Mouse (Mus musculus) midbrain, embryonic 10.5 days (tissue): ENCODE data around the gene Pidd1. TPM values are rescaled to one million over a fixed set of nuclear protein-coding genes. Genes with fewer than 3 reads are reported as not detected.
A peak's percentile ranks its signal among the peaks of the same experiment; 100 is the strongest.
"Not testable (repeated sequence)": the region's sequence is repeated elsewhere in the genome, so short reads cannot be mapped to it uniquely, and the experiment has no call there.

Source experiments
- DNase-seq: peaks from one replicate; pipeline ENCODE4 v3.0.0-alpha.2; 2017; ENCODE audit warnings: low spot score
- H3K27ac ChIP-seq: fragments of 300-500 bp; sonication (generic); replicated peaks from 2 replicates; pipeline ENCODE4 v1.5.1; 2016; ENCODE audit warnings: mild to moderate bottlenecking
- H3K27me3 ChIP-seq: fragments of 300-500 bp; sonication (generic); 2 replicates; pipeline ENCODE4 v1.6.1; 2016; ENCODE audit warnings: low read depth, mild to moderate bottlenecking; ENCODE audit not compliant: poor library complexity, severe bottlenecking
- H3K36me3 ChIP-seq: fragments of 300-500 bp; sonication (generic); 2 replicates; pipeline ENCODE4 v1.6.1; 2016; ENCODE audit warnings: mild to moderate bottlenecking, moderate library complexity
- H3K4me1 ChIP-seq: fragments of 300-500 bp; sonication (generic); 2 replicates; pipeline ENCODE4 v1.6.1; 2016
- H3K4me3 ChIP-seq: fragments of 300-500 bp; sonication (generic); 2 replicates; pipeline ENCODE4 v1.5.1; 2016; ENCODE audit warnings: mild to moderate bottlenecking, moderate library complexity
- H3K9me3 ChIP-seq: fragments of 300-500 bp; sonication (generic); replicated peaks from 2 replicates; pipeline ENCODE4 v1.6.1; 2016; ENCODE audit warnings: mild to moderate bottlenecking
- WGBS: fragments of 180-500 bp; shearing (Covaris S2); methylation state at CpG from one replicate; pipeline ENCODE4 v1.1.7; 2016; 5-methylcytosine and 5-hydroxymethylcytosine counted together
- polyA plus RNA-seq: library from polyadenylated mRNA; unstranded; fragments of >200 nt; fragmentation: Nextera tagmentation; extraction: Ambion mirVana; gene quantifications from 2 replicates; pipeline ENCODE4 v1.2.1, GENCODE M21; 2016

The Pidd1 gene
- polyA plus RNA-seq, 1 experiment from 2014 or later = 20.9 TPM

DNA sequence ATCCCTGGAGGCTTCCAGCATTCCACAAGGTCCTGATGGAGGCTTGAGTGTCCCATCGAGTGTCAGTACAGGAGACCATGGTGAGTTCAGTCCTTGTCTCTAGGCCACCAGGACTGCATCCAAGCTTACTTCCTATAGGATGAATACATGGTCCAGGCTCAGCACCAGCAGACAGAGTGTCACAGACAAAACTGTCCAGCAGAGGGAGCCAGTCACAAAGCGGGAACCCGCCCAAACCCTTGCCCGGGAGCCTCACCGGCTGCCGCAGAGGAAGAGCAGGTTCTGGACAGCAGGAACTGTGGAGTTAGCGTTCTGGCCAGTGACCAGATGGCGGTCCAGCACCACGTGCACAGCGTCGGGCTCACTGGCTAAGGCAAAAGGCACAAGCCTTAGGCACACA lies 35.0 kb downstream of the Pidd1 start:
- H3K4me3 ChIP-seq = peak overlapping the region; percentile 22; the same call in 1 of the 2 replicates
- 14% methylated on average over 11 of the region's 11 CpGs for WGBS

DNA sequence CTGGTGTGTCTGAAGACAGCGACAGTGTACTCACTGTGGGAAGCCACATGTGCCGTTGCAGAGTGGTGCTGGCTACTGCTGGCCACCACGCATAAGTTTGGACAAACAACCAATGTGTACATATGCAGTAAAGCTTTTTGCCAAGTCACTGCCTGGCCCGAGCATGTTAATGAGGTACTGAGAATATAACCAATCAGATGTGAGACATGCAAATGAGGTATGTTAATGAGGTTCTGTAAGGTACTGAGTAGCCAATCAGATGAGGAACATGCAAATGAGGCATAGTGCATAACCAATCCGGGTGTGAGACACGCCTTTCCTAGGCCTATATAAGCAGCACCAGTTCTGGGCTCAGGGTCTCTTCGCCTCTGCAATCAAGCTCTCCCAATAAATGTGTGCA lies 36.2 kb downstream of the Pidd1 start:
- 96% methylated on average over 7 of the region's 7 CpGs for WGBS
- not testable (repeated sequence) for H3K9me3 ChIP-seq, H3K27me3 ChIP-seq, H3K27ac ChIP-seq, H3K4me1 ChIP-seq, H3K4me3 ChIP-seq, DNase-seq
- peaks cover 53% of the 10 kb centered on the region for H3K36me3 ChIP-seq

More for the DNA sequence above, 35.0 kb downstream of the Pidd1 start:
- H3K27ac ChIP-seq = peak overlapping the region; percentile 69
- peak; percentile 87 for DNase-seq
- peaks cover 45% of the 10 kb centered on the region for H3K36me3 ChIP-seq
- H3K9me3 ChIP-seq = no peaks in the 10 kb centered on the region
- H3K4me1 ChIP-seq = peaks cover 16% of the 10 kb centered on the region
- no peaks in the 10 kb centered on the region for H3K27me3 ChIP-seq

DNA sequence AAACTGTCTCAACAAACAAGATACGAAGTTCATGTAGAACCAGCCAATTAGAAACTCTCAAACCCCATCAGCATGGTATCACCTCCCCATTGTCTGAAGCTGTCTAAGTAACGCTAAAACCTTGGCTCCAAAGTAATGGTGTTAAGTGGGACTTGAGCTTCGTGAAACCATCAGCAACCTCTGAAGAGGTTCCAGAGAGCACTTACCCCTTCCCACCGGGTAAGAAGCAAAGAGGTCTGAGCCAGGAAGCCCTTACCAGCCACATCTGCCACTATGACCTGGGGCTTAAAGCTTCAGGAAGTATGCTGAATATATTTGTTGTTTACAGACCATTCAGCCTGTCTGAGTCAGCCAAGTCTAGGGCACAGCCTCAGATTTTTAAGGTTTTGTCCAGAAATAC lies 38.4 kb downstream of the Pidd1 start:
- Histone ChIP-seq H3K4me1 (peaks cover 6% of the 10 kb centered on the region), H3K27me3 (no peaks in the 10 kb centered on the region), H3K4me3 (no peak overlapping the region), H3K36me3 (peaks cover 70% of the 10 kb centered on the region), H3K9me3 (no peaks in the 10 kb centered on the region), H3K27ac (no peak overlapping the region)
- DNase-seq = no peak
- 82% methylated on average over 4 of the region's 4 CpGs for WGBS

DNA sequence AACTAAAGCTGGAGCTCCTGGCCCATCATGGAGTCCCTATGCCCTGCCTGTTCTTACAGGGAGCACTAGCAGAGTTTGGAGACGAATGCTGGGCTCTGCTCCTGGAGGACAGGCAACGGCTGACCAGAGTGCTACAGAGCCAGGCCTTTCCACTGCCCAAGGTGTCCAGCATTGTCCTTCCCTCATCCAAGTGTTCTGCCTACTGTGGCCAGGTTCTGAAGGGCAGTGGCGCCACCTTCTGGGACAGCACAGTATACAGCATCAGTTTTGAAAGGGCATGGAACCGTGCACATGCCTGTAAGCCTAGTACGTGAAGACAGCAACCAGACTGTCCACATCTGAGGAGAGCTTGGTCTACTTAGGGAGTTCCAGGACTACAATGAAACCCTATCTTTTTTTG lies 40.5 kb downstream of the Pidd1 start:
- Histone ChIP-seq H3K4me1 (no peaks in the 10 kb centered on the region), H3K4me3 (peak overlapping the region; percentile 9; the same call in 1 of the 2 replicates), H3K27ac (no peak overlapping the region), H3K36me3 (peaks cover 70% of the 10 kb centered on the region), H3K9me3 (no peaks in the 10 kb centered on the region), H3K27me3 (no peaks in the 10 kb centered on the region)
- DNase-seq = peak; percentile 54
- WGBS = 51% methylated on average over 5 of the region's 5 CpGs

DNA sequence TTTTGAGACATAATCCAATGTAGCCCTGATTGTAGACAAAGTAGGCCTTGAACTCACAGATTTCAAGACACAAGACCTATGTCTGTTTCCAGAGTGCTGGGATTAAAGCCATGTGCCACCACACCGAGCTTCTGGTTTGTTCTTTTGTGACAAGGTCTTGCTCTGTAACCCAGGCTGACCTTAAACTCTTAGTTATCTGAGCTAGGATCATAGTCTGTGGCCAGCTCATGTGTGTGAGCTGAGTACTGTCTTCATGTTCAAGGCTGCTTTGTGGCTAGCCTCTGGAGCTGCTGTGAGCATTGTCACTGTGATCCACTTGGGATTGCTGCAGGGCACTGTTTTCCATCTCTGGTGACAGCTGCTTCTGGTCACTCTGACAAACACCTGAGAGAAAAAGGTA lies 48.5 kb downstream of the Pidd1 start:
- Histone ChIP-seq H3K27ac (no peak overlapping the region), H3K27me3 (peaks cover 11% of the 10 kb centered on the region; the same call in 1 of the 2 replicates), H3K36me3 (peaks cover 45% of the 10 kb centered on the region), H3K4me1 (peaks cover 21% of the 10 kb centered on the region), H3K9me3 (no peaks in the 10 kb centered on the region), H3K4me3 (no peak overlapping the region)
- DNase-seq = no peak
- WGBS = 71% methylated on average over 1 of the region's 1 CpGs

DNA sequence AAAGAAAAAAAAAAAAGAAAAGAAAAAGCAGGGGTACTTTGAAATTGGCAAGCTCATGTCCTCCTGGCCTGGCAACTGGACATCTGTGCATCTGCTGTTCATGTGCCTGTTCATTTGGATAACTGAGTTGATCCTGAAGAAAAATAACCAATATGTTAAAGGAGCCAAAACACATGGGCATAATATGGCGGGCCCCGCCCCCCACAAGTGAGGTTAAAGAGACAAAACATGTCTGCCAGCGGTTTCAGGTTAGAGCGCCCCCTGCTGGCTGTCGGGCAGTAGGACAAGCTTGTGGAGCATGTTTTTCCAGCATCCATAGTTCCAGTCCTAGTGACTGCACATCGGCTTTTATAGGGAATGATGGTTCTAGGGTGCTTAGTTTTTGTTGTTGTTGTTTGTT lies 49.1 kb downstream of the Pidd1 start:
- WGBS = 18% methylated on average over 6 of the region's 6 CpGs
- peaks cover 16% of the 10 kb centered on the region; the same call in 1 of the 2 replicates for H3K27me3 ChIP-seq
- DNase-seq = peak; percentile 80
- no peak overlapping the region for H3K4me3 ChIP-seq
- peaks cover 21% of the 10 kb centered on the region for H3K4me1 ChIP-seq
- H3K9me3 ChIP-seq = no peaks in the 10 kb centered on the region
- peaks cover 39% of the 10 kb centered on the region for H3K36me3 ChIP-seq
- no peak overlapping the region for H3K27ac ChIP-seq

DNA sequence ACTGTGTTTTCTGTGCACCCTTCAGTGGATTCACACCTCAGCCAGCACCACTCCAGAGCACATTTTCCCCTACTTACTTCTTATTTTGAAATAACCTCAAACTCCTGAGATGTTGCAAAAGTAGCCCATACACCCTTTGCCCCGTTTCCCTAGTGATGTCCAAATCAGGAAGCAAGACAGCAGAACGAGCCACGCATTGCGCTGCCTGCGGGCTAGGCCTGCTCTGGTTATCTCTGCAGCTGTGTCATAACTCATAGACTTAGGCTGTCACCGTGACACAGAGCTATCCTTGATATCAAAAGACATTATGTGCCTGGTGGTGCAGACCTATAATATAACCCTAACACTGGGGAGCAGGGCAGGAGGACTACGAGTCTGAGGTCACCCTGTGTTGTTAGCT lies 49.7 kb downstream of the Pidd1 start:
- no peak for DNase-seq
- WGBS = 90% methylated on average over 7 of the region's 7 CpGs
- Histone ChIP-seq H3K9me3 (no peaks in the 10 kb centered on the region), H3K36me3 (peaks cover 33% of the 10 kb centered on the region), H3K4me1 (peaks cover 21% of the 10 kb centered on the region), H3K27ac (no peak overlapping the region), H3K4me3 (no peak overlapping the region), H3K27me3 (peaks cover 22% of the 10 kb centered on the region; the same call in 1 of the 2 replicates)

DNA sequence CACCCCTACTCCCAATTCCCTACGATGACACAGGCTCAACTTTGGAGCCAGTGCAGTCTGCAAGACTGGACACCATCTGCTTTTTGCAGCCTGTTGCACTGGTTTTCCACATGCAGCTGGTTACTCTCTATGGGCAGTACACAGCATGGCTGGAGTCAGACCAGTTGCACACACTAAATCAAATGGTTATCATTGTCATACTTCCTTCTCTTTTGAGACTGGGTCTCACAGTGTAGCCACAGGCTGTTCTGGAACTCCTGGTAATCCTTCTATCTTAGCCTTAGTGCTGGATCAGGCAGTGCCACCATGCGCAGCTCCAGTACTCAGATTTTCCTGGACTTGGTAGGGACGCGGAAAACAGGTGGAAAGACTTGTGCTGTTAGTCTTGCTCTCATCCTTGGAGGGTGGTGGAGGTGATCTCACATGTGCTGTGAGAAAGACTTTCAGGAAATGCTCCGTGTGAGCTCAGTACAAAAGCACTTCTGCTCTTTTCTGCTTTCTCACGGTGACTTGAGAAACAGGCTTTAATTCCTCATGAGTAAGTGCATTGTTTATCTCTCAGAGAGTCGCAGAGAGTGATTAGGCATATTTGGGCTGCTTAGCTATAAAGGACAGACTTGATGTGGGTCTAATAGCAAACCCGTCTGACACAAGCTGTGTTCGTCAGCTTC lies 51.1 kb downstream of the Pidd1 start:
- Histone ChIP-seq H3K4me3 (peak overlapping the region; percentile 80), H3K27me3 (peaks cover 30% of the 10 kb centered on the region; the same call in 1 of the 2 replicates), H3K36me3 (peaks cover 18% of the 10 kb centered on the region), H3K27ac (peak overlapping the region; percentile 88), H3K4me1 (peaks cover 21% of the 10 kb centered on the region), H3K9me3 (no peaks in the 10 kb centered on the region)
- 37% methylated on average over 9 of the region's 9 CpGs for WGBS
- DNase-seq = no peak

DNA sequence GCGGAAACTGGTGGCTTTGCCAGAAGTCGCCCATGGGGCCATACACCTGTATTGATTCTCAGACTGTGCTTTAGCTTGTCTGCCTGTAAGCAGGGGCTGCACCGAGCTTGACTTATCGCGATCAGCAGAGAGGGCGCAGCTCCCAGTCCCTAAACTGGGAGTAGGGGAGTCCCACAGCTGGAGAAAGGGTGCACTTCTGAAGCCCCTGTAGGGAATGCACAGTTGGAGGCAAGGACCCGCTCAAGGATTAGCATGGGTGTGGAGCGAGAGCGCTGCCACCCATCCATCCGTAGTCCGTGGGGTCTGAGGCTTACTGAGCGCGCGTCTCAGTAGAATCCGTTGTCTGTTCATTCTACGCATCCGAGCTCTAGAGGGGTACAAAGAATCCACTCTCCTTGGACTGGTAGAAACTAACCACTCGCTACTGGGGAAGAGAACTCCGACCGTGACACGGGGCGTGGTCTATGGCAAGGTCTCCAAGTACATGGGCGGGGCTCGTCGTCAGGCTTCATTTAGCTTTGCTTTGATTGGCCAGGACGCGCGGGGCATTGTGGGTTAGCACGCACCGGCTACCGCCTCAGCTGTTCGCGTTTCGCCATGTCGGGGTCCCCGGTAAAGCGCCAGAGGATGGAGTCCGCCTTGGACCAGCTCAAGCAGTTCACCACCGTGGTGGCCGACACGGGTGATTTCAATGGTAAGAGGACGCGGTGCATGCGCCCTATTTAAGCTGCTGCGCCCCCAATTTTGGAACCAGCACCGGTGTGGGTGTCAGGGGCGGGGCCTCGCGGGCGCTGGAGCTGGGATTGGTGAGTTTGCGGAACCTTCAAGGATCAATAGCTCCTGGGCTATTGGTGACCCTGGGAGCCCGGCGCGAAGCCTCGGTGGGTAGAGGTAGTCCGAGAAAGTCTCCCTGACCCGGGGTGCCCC lies 51.9 kb downstream of the Pidd1 start, which contains the start of gene Taldo1:
TSS of gene Taldo1 (plus strand) at position 575 of the 927 bp plus-strand sequence.
- Histone ChIP-seq H3K27me3 (peaks cover 30% of the 10 kb centered on the region; the same call in 1 of the 2 replicates), H3K4me3 (peak within 1 kb of the TSS; percentile 80), H3K9me3 (no peaks in the 10 kb centered on the region), H3K36me3 (peaks cover 13% of the 10 kb centered on the region), H3K27ac (peak within 1 kb of the TSS; percentile 88), H3K4me1 (peaks cover 21% of the 10 kb centered on the region)
- peak; percentile 97 for DNase-seq
- WGBS = under 1% methylated on average over 57 of the region's 57 CpGs

DNA sequence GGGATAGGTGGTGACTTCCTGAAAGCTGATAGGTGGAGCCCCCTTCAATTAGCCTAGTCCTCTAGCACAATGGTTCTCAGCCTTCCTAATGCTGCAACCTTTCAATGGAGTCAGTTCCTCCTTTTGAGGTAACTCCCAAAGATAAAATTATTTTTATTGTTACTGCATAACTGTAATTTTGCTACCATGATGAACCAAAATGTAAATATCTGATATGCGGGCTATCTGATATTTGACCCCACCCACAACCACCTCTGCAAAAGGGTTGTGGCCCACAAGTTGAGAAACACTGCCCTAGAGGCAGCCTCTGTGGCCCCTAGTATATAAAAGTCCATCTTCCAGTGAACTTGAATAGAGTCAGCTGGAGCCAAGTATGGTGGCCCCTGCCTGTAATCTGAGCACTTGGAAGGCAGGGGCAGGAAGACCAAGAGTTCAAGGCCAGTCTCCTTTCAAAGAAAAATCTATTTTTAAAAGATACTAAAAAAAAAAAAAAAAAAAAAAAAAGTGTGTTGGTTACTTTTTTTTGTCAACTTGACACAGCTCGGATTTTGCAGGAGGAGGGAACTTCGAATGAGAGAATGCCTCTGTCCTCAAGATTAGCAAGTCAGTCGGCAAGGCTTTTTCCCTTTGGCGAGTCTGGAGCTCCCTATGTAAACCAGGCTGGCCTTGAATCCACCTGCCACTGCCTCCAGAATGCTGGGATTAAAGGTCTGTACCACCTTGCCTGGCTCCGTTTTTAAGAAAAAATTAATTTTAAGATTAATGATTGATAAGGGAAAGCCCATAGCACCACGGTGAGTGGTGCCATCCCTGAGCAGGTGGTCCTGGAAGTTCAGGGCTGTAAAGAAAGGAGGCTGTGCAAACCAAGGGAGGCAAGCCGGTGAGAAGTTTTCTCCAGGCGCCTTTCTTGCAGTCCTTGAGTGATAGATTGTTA lies 53.2 kb downstream of the Pidd1 start:
- Histone ChIP-seq H3K27me3 (peaks cover 30% of the 10 kb centered on the region; the same call in 1 of the 2 replicates), H3K4me3 (0 out of 2 replicates have a peak overlapping the region, but pooled peaks have one; percentile 80), H3K4me1 (peaks cover 21% of the 10 kb centered on the region), H3K36me3 (0 out of 2 replicates have a peak, but pooled peaks cover under 1% of the 10 kb centered on the region), H3K9me3 (no peaks in the 10 kb centered on the region), H3K27ac (no peak overlapping the region)
- DNase-seq = no peak
- 62% methylated on average over 9 of the region's 9 CpGs for WGBS

DNA sequence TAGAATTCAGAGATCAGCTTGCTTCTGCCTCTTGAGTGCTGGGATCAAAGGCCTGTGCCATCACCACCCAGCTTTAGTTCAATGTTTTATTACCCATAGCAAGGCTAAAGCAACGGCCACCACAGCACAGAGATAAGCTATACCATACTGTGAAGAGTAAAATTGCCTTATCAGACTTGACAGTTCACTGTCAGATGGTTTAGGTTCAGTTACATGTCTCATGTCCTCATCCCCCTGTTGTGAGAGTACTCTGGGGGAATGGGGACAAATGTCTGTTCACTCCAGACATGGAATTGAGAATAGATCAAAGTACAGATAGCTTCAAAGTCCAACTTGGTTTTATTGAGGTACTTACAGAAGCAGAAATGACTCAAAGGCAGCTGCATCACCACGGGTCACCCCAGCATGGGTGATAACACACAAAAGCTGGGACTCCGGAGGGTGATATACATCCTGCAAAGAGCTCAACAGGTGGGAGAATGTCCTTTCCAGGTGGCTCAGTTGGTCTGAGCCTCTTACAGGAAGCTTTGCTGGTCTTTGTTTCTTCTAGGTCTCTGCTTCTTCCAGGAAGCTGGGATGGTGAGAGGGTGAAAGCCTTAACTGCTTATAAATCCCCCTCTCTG lies 55.2 kb downstream of the Pidd1 start:
- no peaks in the 10 kb centered on the region for H3K9me3 ChIP-seq
- no peaks in the 10 kb centered on the region for H3K36me3 ChIP-seq
- WGBS = 64% methylated on average over 3 of the region's 3 CpGs
- no peak for DNase-seq
- peaks cover 30% of the 10 kb centered on the region; the same call in 1 of the 2 replicates for H3K27me3 ChIP-seq
- H3K27ac ChIP-seq = no peak overlapping the region
- no peak overlapping the region for H3K4me3 ChIP-seq
- peaks cover 20% of the 10 kb centered on the region for H3K4me1 ChIP-seq
